Mouse (Mus musculus) thymus, adult 2 months (tissue): ENCODE data around the gene Pdf. TPM values are rescaled to one million over a fixed set of nuclear protein-coding genes. Genes with fewer than 3 reads are reported as not detected.
"Not testable (repeated sequence)": the region's sequence is repeated elsewhere in the genome, so short reads cannot be mapped to it uniquely, and the experiment has no call there.

Source experiments
- DNase-seq: peaks from one replicate; pipeline ENCODE4 v3.0.0; 2021
- H3K27ac ChIP-seq: fragments of 200-500 bp; 2 replicates; pipeline ENCODE4 v1.5.1; 2012; ENCODE audit warnings: low read length, control low read depth; ENCODE audit not compliant: control insufficient read depth, insufficient read depth
- H3K27me3 ChIP-seq: fragments of 200-500 bp; 2 replicates; pipeline ENCODE4 v1.6.1; 2012; ENCODE audit warnings: mild to moderate bottlenecking, low read length, moderate library complexity, mixed read lengths; ENCODE audit not compliant: control insufficient read depth, insufficient read depth
- H3K36me3 ChIP-seq: fragments of 200-500 bp; 2 replicates; pipeline ENCODE4 v1.6.1; 2012; ENCODE audit warnings: mild to moderate bottlenecking, low read length, moderate library complexity; ENCODE audit not compliant: control insufficient read depth, insufficient read depth
- H3K4me1 ChIP-seq: fragments of 200-500 bp; replicated peaks from 2 replicates; pipeline ENCODE4 v1.6.1; 2012; ENCODE audit warnings: low read length; ENCODE audit not compliant: control insufficient read depth, insufficient read depth
- H3K4me3 ChIP-seq: fragments of 200-500 bp; 2 replicates; pipeline ENCODE4 v1.5.1; 2012; ENCODE audit warnings: mild to moderate bottlenecking, low read length, control low read depth, moderate library complexity; ENCODE audit not compliant: control insufficient read depth, insufficient read depth
- CTCF ChIP-seq: fragments of 200-500 bp; IDR thresholded peaks from 2 replicates; pipeline ENCODE4 v1.5.1; 2012; ENCODE audit warnings: mild to moderate bottlenecking, control low read depth, low read length, moderate library complexity, borderline replicate concordance; ENCODE audit not compliant: control insufficient read depth, poor library complexity, insufficient read depth; ENCODE audit errors: extremely low read depth
- POLR2A ChIP-seq: fragments of 200-500 bp; IDR thresholded peaks from 2 replicates; pipeline ENCODE4 v1.6.1; 2012; ENCODE audit warnings: mild to moderate bottlenecking, low read length, control low read depth, moderate library complexity; ENCODE audit not compliant: control insufficient read depth, poor library complexity, insufficient read depth; ENCODE audit errors: extremely low read depth
- WGBS: fragments of 180-500 bp; shearing (Covaris S2); methylation state at CpG from one replicate; pipeline ENCODE4 v1.1.7; 2018; 5-methylcytosine and 5-hydroxymethylcytosine counted together
- polyA plus RNA-seq: library from polyadenylated mRNA; depleted of rRNA; stranded (reverse); fragments of >200 nt; gene quantifications from 2 replicates; pipeline ENCODE4 v1.2.3, GENCODE M21; 2012; rRNA removed

Gene Pdf
- polyA plus RNA-seq, 1 experiment = 32.2 TPM

DNA sequence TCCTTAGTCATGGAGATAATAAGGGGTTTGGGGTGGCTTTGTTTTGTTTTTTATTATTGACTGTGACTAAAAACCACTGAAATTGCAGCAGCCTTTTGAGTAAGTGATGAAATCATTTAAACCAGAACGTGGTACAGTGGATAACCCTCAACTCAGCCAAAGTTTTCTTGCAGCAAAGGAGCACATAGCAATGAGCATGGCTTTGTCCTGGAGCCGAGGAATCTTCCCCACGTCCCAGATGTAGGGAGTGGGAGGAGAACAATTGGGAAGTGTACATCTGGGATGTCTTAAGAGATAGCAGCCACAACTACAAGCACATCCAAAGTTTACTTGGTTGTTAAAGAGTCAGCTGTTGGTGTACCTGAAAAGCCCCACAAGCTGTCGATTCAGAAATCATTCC, 51.0 kb downstream of the Pdf start:
- no peaks in the 10 kb centered on the region for H3K27me3 ChIP-seq
- no peak overlapping the region for H3K27ac ChIP-seq
- no peak for TF ChIP-seq CTCF
- no peak for TF ChIP-seq POLR2A
- DNase-seq = no peak
- H3K36me3 ChIP-seq = no peaks in the 10 kb centered on the region
- H3K4me3 ChIP-seq = no peak overlapping the region
- H3K4me1 ChIP-seq = no peaks in the 10 kb centered on the region
- 95% methylated on average over 4 of the region's 4 CpGs for WGBS

DNA sequence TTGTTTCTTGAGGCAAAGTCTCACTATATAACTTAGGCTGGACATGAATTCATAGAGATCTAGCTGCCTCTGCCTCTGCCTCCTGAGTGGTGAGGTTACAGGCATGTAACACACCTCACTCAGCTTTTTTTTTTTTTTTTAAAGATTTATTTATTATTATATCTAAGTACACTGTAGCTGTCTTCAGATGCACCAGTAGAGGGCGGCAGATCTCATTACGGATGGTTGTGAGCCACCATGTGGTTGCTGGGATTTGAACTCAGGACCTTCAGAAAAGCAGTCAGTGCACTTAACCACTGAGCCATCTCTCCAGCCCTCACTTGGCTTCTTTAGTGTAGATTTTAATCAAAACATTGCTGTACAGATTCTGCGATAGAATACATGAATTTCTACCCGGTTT, 52.1 kb downstream of the Pdf start:
- WGBS = 90% methylated on average over 4 of the region's 4 CpGs
- not testable (repeated sequence) for H3K27ac ChIP-seq, DNase-seq, H3K4me1 ChIP-seq, H3K36me3 ChIP-seq, H3K27me3 ChIP-seq, H3K4me3 ChIP-seq

Other genes starting within 250 kb of the Pdf start
- gene Has3, start 178.4 kb downstream of the Pdf start, polyA plus RNA-seq = 1.4 and 2.0 TPM in 2 replicates
- 35.8 and 36.6 TPM in 2 replicates for gene Utp4, start 155.0 kb downstream of the Pdf start, polyA plus RNA-seq
- 4.5 and 4.6 TPM in 2 replicates for gene Sntb2, start 112.9 kb downstream of the Pdf start, polyA plus RNA-seq
- gene Vps4a, start 17.4 kb downstream of the Pdf start, polyA plus RNA-seq = 31.2 and 31.6 TPM in 2 replicates
- gene Cog8, start 8.1 kb upstream of the Pdf start, polyA plus RNA-seq = 59.7 and 68.6 TPM in 2 replicates
- 34.1 and 38.4 TPM in 2 replicates for gene Nip7, start 8.3 kb upstream of the Pdf start, polyA plus RNA-seq
- 0.20 TPM in 2 replicates for gene Tmed6, start 17.0 kb upstream of the Pdf start, polyA plus RNA-seq
- gene Terf2, start 47.9 kb upstream of the Pdf start, polyA plus RNA-seq = 30.9 and 31.5 TPM in 2 replicates
- 62.1 and 65.6 TPM in 2 replicates for gene Cyb5b, start 102.0 kb upstream of the Pdf start, polyA plus RNA-seq
- gene Nfat5, start 244.9 kb upstream of the Pdf start, polyA plus RNA-seq = 36.0 and 40.3 TPM in 2 replicates